Mouse (Mus musculus): ENCODE results near the gene Plscr4.

Gene Plscr4

DNA sequence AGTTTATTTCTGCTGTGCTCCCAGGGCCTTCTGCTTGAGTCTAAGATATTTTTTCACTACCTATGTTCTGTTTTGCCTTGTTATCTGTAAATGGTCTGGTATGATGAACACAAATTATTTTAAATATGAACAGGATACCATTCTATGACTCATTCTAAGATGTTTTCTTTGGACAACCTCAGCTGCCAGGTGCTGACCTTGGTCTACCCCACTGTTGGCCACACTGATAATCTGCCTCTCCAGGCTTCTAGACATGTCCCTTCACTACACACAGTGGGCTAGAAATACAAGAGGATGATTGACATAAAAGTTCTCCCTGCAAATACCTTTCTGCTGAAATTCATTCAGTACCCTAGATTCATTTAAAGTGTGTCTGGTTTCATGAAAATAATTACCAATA lies 54.5 kb downstream of the Plscr4 start:
- no peak for DNase-seq (ENCODE audit: low read depth)

DNA sequence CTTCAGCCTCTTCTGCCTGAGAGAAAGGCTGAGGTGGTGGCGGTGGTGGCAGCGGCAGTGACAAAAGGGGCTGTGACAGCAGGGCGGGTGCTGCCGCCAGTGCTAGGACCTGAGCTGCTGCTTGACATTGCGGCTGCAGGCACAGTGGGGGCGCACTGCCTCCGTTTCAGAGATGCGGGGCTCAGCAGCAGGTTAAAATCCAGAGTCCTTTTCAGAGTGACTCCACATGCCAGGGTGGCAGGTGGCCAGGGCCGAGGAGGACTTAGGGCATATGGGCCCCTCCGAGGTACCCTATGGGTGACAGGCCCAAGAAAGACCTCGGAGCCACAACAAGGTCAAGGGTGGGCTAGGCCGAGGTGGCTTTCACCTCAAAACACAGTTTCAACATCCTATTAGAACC lies 59.9 kb downstream of the Plscr4 start:
- no peak for DNase-seq (ENCODE audit: low read depth)

DNA sequence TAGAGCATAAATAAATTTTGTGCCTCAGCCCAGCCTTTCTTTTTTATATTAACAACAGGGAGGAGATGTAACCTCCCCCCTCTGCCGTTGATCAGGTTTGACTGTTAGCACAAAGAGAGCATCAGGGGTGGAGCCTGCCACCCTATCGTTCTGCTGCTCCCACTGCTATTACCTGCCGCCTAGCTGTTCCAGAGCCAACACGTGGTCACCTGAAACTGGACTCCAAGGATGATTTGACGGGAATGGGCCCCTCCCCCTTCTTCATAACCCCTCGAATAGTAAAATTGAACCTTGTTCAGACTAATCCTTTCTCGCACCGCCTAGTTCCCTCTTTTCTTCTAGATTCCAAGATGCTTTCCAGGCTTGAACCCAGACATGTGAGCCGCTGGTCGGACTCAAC lies 63.6 kb downstream of the Plscr4 start:
- no peak for DNase-seq (ENCODE audit: low read depth)

DNA sequence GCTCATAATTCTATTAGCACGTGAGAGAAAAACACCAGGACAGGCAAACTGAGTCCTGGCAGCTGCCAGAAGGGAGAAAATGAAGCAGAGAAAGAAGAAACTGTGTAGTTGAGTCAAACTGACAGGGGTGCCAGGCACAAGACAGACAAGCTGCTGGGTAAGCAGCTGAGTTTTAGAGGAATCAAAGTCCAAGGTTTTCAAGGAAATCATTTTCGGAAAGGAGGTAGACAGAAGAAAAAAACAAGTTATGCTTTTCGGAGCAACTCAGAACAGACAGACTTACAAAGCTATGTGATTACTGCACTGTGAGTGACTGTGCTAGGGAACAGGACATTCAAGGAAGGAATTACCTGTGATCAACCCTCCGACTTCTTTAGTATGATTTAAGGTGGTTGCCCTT lies 67.3 kb downstream of the Plscr4 start:
- no peak for DNase-seq (ENCODE audit: low read depth)

DNA sequence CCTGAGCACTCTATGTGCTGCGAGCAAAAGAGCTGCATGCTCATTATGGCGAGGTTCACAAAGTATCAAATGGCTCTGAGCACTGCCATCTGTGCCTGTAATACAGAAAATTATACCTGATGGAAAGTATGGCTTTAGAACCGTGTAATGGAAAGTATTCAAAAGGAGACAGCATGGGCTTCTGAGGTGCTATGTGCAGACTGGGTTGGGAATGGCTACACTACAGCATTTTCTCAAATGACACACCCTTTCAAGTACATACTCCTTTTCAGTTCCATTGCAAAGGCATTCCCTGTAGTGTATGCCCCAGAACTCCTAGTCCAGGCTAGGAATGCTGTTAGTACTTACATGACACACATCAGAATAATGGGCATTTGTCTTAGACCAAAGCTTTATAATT lies 72.9 kb downstream of the Plscr4 start:
- DNase-seq (ENCODE audit: low read depth): no peak

DNA sequence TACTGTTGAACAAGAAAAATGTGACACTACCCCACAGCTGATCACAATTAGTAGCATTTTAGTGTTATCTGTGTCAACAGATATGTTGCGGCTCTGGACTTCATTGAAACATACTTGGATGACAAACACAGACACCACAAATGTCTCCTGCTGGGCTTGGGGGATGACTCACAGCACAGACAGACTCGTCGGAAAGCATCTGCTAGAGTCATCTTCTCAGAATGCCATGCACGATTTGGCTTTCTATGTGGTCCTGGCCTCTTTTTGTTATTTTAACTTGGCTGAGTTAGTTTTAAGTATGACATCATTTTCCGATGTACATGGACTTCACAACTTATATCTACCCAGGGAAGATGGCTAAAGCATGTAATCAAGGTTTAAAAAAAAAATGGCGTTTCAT lies 80.6 kb downstream of the Plscr4 start:
- no peak for DNase-seq (ENCODE audit: low read depth)

DNA sequence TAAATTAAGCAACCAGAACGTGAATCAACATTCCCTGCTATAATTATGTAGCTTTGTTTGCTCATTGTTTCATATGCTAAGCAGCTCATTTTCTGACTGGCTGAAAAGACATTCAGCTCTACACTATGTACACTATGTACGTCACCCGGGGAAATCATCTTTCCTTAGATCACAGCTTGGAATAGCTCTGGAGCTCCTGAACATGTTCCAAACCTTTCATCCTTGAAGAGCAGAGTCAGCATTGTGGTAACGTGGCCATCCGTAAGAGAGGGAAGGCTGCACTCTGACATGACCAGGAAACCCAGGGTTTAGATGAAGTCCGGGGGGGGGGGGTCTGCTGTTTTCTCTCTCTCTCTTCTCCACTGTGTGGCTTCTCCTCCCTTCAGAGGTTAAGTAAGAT lies 81.0 kb downstream of the Plscr4 start:
- DNase-seq (ENCODE audit: low read depth): no peak

Data from c-Kit-positive CD71-positive TER-119-negative erythroid progenitor cells, embryonic 14.5 days (primary cell).